17 mouse cellular contexts compared by ENCODE assay signal in the genomic region with DNA sequence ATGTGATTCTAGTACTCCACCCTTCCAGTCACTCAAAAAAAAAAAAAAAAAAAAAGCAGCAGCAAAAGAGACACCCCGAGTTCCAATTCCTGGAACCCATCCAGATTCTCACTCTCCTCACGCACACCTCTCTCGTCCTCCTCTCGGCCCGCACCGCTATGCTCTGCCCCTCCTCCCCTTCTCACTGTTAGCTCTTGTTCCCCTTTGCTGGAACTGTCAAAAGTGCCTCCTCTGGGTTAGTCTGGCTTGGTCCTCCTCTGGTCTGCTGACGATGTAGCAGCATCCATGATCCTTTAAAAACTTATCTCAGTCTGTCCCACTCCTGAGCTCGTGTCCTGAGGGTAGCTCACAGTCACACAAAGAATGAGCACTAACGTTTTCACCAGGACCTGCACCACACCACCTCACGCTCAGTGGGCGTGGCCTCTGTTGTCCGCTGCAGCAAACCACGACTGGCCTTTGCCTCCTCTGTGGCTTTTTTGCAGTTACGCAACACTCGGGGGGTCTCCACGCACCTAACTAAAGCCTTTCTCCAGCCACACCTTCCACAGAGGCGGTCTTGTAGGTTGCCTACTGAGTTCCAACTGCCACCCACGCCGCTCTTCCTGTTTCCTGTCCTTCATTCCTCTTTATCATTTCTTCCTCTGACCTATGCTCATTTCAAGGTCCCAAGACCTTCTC. TPM values are rescaled to one million over a fixed set of nuclear protein-coding genes. Genes with fewer than 3 reads are reported as not detected.
A peak's percentile ranks its signal among the peaks of the same experiment; 100 is the strongest.
DNase-seq lines count a peak whose midpoint lies in the region; ATAC-seq and TF ChIP-seq lines count a peak whose summit lies in the region.
"Had no signal": no experiment of that assay in that cellular context is flagged by ENCODE, and none has a peak within 500 bp of the region (broad histone marks: within the 10 kb centered on the region; RNA-seq: fewer than 3 reads in every experiment).

No protein-coding gene starts in this region.

- no peak for TF ChIP-seq POLR2A in spleen, adult 2 months (IDR thresholded peaks at IDR 0.05; ENCODE audit: low read depth, low read length)
- TF ChIP-seq POLR2A in small intestine, adult 2 months (IDR thresholded peaks at IDR 0.05; ENCODE audit: low read depth, low read length), result no peak

- DNase-seq in spleen, adult 2 months (ENCODE audit: low read depth in 1 of 2, low spot score in 2 of 2), result no peak
- DNase-seq in spleen, postnatal 36 days (ENCODE audit: low spot score in 2 of 2), result no peak
- DNase-seq in lung, postnatal 14 days, result no peak
- no peak for DNase-seq in gastrocnemius, postnatal 10 days
- DNase-seq: cerebellum, adult 18-20 months; forebrain, postnatal 0 days; gastrocnemius, postnatal 14 days; heart, postnatal 36 days; layer of hippocampus, adult 9-11 months; lung, adult 2 months; right cerebral cortex, postnatal 14 days had no signal

- TF ChIP-seq CTCF in spleen, adult 2 months (IDR thresholded peaks at IDR 0.05; ENCODE audit: extremely low read depth, insufficient read depth, insufficient read length, insufficient replicate concordance), result no peak
- TF ChIP-seq CTCF in small intestine, adult 2 months (IDR thresholded peaks at IDR 0.05; ENCODE audit: extremely low read depth, insufficient read length, insufficient replicate concordance, low read depth, low read length), result no peak

- H3K9me3 ChIP-seq in liver, embryonic 15.5 days (replicated peaks), result no peaks in the 10 kb centered on the region
- H3K9me3 ChIP-seq: midbrain, embryonic 10.5 days had no signal

- no peaks in the 10 kb centered on the region for H3K27me3 ChIP-seq in spleen, adult 2 months (ENCODE audit: control insufficient read depth, insufficient read depth, low read length)
- H3K27me3 ChIP-seq in liver, embryonic 15.5 days, result no peaks in the 10 kb centered on the region
- no peaks in the 10 kb centered on the region for H3K27me3 ChIP-seq in small intestine, adult 2 months (ENCODE audit: control insufficient read depth, insufficient read depth, low read length)
- H3K27me3 ChIP-seq: Patski had no signal

- H3K4me2 ChIP-seq in liver, embryonic 15.5 days, result peak overlapping the region; percentile 52

- no peaks in the 10 kb centered on the region for H3K36me3 ChIP-seq in spleen, adult 2 months (ENCODE audit: control insufficient read depth, insufficient read depth, low read length)
- H3K36me3 ChIP-seq in liver, embryonic 15.5 days (replicated peaks), result no peaks in the 10 kb centered on the region
- H3K36me3 ChIP-seq in small intestine, adult 2 months (ENCODE audit: control insufficient read depth, insufficient read depth, low read length), result no peaks in the 10 kb centered on the region
- H3K36me3 ChIP-seq: midbrain, embryonic 10.5 days had no signal

- peaks cover 3% of the 10 kb centered on the region; the same call in 1 of the 2 replicates for H3K4me1 ChIP-seq in spleen, adult 2 months (ENCODE audit: control insufficient read depth, insufficient read depth, insufficient read length)
- H3K4me1 ChIP-seq in liver, embryonic 15.5 days (replicated peaks), result no peaks in the 10 kb centered on the region
- H3K4me1 ChIP-seq in small intestine, adult 2 months (ENCODE audit: control insufficient read depth, insufficient read depth, insufficient read length, low read length), result peaks cover 2% of the 10 kb centered on the region; the same call in 1 of the 2 replicates
- H3K4me1 ChIP-seq: midbrain, embryonic 10.5 days had no signal

- H3K27ac ChIP-seq in spleen, adult 2 months (ENCODE audit: insufficient read depth, low read length), result no peak overlapping the region
- H3K27ac ChIP-seq in liver, embryonic 15.5 days (replicated peaks), result no peak overlapping the region
- H3K27ac ChIP-seq in small intestine, adult 2 months (ENCODE audit: insufficient read depth, low read depth, low read length), result no peak overlapping the region
- H3K27ac ChIP-seq: midbrain, embryonic 10.5 days had no signal

- no peak overlapping the region for H3K9ac ChIP-seq in liver, embryonic 15.5 days
- H3K9ac ChIP-seq: forebrain, postnatal 0 days had no signal

- peak; percentile 82 for ATAC-seq in granulocyte monocyte progenitor cell, adult 5-6 weeks (replicated peaks; ENCODE audit: poor library complexity, severe bottlenecking)
- no peak for ATAC-seq in liver, embryonic 15.5 days (ENCODE audit: insufficient read depth)
- ATAC-seq: forebrain, postnatal 0 days; Patski had no signal

- H3K4me3 ChIP-seq in spleen, adult 2 months (ENCODE audit: extremely low read depth, insufficient read depth, insufficient read length), result peak overlapping the region; percentile 6; the same call in 1 of the 2 replicates
- H3K4me3 ChIP-seq in liver, embryonic 15.5 days (replicated peaks), result peak overlapping the region; percentile 12
- peak overlapping the region; percentile 36 for H3K4me3 ChIP-seq in small intestine, adult 2 months (ENCODE audit: low read depth, low read length)
- H3K4me3 ChIP-seq: midbrain, embryonic 10.5 days had no signal

- WGBS in spleen, adult 2 months, result 12% methylated on average over 19 of the region's 19 CpGs
- 13% methylated on average over 19 of the region's 19 CpGs for WGBS in liver, embryonic 15.5 days (ENCODE audit: insufficient replicate concordance)
- 39% methylated on average over 19 of the region's 19 CpGs for WGBS in small intestine, adult 2 months

RNA-seq across cellular contexts. Expression of gene Arl11, which starts 20.8 kb away (rescaled TPM):
- polyA plus RNA-seq in spleen, adult 2 months (2012; rRNA removed), result 3.0 and 3.8 TPM in 2 replicates
- total RNA-seq in granulocyte monocyte progenitor cell, adult 5-6 weeks (2014; fragmentation: Nextera tagmentation), result 50.8 and 51.6 TPM in 2 replicates
- 17.3 and 22.7 TPM in 2 replicates for total RNA-seq in granulocyte monocyte progenitor cell, adult 5-6 weeks (2017)
- polyA plus RNA-seq in liver, embryonic 15.5 days (2015; fragmentation: Nextera tagmentation; extraction: Ambion mirVana), result 2.5 and 2.6 TPM in 2 replicates
- polyA plus RNA-seq in small intestine, adult 2 months (2012; rRNA removed), result 1.4 and 2.4 TPM in 2 replicates
- total RNA-seq in gastrocnemius, postnatal 10 days (2021), result 1 to 10 TPM in 1 of 2 experiments, under 1 TPM in 1; 0.21 to 1.0 TPM
- polyA plus RNA-seq: Patski had no signal

RNA-seq across cellular contexts. Expression of gene Sgcg, which starts 30.5 kb away (rescaled TPM):
- 0.16 and 0.31 TPM in 2 replicates for polyA plus RNA-seq in spleen, adult 2 months (2012; rRNA removed)
- total RNA-seq in granulocyte monocyte progenitor cell, adult 5-6 weeks (2014; fragmentation: Nextera tagmentation), result not detected in 2 replicates
- not detected in 2 replicates for total RNA-seq in granulocyte monocyte progenitor cell, adult 5-6 weeks (2017)
- polyA plus RNA-seq in liver, embryonic 15.5 days (2015; fragmentation: Nextera tagmentation; extraction: Ambion mirVana), result 0.66 and 0.93 TPM in 2 replicates
- polyA plus RNA-seq in small intestine, adult 2 months (2012; rRNA removed), result not detected in 2 replicates
- 100 to 1,000 TPM; 168 to 184 TPM for total RNA-seq in gastrocnemius, postnatal 10 days (2021)
- total RNA-seq: left cerebral cortex, postnatal 36 days had no signal
- polyA plus RNA-seq: midbrain, embryonic 10.5 days; Patski had no signal
